Mouse (Mus musculus): Measurements from ENCODE around the gene Fads6.

Fads6 gene

DNA sequence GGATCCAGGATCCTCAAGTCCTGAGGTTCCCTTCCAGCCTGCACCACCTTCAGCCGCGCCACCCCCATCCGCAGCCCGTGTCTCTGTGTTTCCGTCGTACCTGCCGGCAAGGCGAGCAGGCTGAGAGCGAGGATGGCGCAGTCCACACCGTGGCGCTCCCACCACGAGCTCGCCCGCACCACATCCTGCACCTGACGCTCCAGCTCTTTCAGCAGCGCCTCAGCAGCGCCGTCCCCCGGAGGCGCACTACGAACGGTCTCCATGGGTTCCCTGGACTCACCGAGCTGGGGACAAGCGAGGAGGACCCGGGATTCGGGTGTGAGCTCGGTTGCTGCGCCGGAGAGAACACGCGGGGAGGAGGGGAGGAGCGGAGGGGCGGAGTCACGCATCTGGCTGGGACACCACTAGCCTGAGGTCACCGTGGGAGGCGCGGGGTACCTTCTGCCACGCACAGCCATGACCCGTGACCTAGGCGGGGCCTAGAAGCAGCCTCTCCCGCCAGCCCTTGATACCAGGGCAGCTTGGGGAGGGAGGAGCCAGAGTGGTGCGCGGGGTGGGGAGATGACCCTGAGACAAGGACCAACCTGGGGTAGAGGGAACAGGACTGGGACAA, at the start of gene Fads6:
Fads6 (minus strand) TSS at position 450 of the 613 bp plus-strand sequence.
- DNase-seq (ENCODE audit: low spot score), result no peak

- no peak for DNase-seq (ENCODE audit: low spot score)
Measured at GRCm38 (mm10) chr11:115345515-115345914, 48.1 kb upstream of the Fads6 start.

DNA sequence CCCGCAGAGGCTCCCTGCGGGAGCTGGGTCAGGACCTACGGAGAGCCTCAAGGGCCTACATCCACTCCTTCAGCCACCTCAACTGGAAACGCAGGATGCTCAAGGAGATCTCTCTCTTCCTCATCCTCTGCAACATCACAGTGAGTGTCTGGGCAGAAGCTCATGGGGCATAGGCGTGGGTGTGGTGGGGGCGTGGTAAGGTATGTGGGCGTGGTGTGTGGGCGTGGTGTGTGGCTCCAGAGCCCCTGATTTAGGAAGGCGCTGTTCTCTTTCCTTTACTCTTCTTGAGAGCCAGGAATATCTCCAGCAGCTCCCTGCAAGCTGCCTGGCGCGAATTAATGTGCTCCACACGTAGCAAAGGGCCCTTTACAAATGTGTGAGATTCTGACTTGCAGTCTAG, 47.5 kb upstream of the Fads6 start:
- DNase-seq (ENCODE audit: low spot score), result no peak

DNA sequence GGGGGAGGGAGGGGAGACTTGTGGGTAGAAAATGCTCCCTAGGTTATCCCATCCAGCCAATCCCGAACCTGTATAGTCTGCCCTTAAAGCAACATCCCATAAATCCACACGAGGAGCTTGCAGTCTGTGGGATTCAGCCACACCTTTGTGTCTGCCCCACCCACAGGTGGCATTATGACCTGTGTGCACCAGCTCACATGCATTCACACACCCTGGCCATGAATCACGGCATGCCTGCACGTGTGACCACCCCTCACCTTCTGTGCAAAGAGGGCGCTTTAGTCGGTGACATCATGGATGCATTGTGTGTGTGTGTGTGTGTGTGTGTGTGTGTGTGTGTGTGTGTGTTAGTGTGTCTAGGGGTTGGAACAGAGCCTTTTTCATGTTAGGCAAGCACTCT, 44.4 kb upstream of the Fads6 start:
- DNase-seq (ENCODE audit: low spot score), result no peak

DNA sequence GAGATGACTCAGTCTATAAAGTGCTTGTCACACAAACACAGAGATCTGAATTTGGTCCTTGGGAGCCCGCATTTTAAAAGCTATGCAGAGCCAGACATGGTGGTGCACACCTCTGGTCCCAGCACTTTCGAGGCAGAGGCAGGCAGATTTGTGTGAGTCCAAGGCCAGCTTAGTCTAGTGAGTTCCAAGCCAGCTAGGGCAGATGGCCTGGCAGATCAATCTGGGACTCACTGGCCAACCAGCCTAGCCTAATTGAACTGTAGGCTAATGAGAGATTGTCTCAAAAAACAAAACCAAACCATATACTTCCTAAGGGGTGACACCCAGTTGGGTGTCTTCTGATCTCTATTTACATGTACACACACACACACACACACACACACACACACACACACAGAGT, 43.8 kb upstream of the Fads6 start:
- DNase-seq (ENCODE audit: low spot score), result no peak

- DNase-seq (ENCODE audit: low spot score), result no peak
Measured at GRCm38 (mm10) chr11:115337826-115338225, 40.4 kb upstream of the Fads6 start.

- no peak for DNase-seq (ENCODE audit: low spot score)
Measured at GRCm38 (mm10) chr11:115337350-115337749, 39.9 kb upstream of the Fads6 start.

GRCm38 (mm10) chr11:115336115-115336514, 38.7 kb upstream of the Fads6 start:
- DNase-seq (ENCODE audit: low spot score), result no peak

- no peak for DNase-seq (ENCODE audit: low spot score)
Measured at GRCm38 (mm10) chr11:115335223-115335622, 37.8 kb upstream of the Fads6 start.

DNA sequence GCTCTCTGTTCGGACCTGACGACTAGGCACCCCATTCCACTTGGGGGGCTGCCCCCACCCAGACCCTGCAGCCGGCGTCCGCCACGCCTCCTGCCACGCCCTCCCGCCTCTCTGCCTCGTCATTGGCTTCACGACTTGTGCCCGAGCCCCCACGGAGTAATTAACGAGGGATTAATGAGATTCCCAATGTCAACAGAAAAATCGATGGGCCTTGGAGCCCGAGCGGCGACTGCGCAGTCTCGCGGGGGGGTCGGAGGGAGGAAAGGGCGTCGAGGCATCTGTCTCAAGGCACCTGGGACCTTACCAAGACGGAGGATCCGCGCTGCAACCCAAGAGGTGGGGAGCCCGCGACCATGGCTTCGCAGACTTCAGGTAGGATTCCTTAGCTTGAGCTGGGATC, 37.1 kb upstream of the Fads6 start, which contains the start of gene Otop3:
Otop3 (plus strand) TSS at position 201 of the 400 bp plus-strand sequence.
- DNase-seq (ENCODE audit: low spot score), result no peak

- DNase-seq (ENCODE audit: low spot score), result no peak
Measured at GRCm38 (mm10) chr11:115329339-115329738, 31.9 kb upstream of the Fads6 start.

GRCm38 (mm10) chr11:115326730-115327129, 29.3 kb upstream of the Fads6 start:
- no peak for DNase-seq (ENCODE audit: low spot score)

DNA sequence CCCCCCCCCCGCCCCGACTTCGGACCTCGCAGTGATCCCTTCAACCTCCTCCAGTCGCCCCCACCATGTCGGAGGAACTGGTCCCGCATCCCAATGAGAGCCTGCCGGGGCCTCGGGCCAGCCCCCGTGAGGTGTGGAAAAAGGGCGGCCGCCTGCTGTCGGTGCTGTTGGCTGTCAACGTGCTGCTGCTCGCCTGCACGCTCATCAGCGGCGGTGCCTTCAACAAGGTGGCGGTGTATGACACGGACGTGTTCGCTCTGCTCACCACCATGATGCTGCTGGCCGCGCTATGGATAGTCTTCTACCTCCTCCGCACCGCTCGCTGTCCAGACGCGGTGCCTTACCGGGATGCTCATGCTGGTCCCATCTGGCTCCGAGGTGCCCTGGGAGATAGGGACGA, 25.9 kb upstream of the Fads6 start:
- DNase-seq (ENCODE audit: low spot score), result no peak

DNA sequence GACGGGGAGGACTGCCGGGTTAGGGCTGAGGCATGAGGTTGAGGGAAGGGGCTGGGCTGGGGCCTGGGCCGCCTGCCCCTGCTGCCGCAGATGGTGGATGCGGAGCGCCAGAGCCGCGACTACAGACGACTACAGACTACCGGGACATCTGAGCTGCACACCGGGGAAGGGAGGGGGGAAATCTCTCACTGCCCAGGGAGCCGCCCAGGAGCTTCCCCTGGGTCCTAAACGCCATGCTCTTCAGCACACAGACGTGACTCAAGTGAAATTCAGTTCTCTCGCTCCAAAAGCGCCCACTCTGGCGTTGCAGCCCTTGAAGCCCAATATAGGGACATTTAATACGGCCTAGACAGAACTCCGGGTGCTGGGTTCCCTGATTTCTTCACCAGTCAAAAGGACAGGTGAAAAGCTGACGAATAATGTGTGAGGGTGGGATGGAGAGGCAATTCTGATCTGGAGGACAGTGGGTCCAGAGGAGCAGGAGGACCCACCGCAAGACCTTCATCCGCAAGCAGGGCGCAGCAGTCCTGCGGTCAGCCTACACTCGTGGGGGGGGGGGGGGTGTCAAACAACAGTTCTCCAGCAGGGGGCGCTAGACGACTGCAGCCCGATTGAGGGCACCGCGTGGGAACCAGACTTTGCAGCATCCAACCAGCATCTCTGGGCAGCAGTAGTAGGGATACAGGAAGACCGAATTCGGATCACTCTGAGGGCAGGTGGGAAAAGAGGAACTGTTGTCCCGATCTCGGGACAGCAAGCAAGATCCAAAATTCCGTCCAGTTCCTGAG, 24.6 kb upstream of the Fads6 start, which contains the start of gene Ush1g:
Ush1g (minus strand) TSS at position 136 of the 788 bp plus-strand sequence.
- DNase-seq (ENCODE audit: low spot score), result no peak

DNA sequence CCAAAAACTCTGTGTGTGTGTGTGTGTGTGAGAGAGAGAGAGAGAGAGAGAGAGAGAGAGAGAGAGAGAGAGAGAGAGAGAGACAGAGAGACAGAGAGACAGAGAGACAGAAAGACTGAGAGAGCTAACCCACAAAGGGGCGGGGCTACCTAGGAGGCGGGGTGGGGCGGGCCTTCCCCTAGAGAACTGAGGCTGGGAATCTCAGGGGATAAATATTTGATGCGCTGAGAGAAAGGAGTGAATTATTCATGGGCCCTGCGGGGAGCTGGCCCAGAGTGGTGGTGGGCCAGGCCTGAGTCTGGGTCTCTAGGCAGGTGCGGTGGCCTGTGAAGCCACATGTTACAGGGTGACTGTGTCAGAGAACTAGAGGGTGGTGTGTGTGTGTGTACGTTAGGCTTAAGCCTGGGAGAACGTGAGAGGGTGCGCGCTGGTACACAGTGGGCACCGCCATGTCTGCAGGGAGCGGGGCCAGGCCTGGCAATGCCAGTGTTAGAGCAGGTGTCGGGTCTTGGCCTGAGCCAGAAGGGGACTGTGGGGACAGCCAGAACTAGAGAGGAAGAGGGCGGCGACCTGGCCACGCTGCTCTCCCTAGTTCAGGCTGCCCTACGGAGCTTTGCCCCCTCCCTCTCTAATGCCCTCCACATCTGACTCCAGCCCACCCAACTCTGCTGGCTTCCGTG, 22.4 kb upstream of the Fads6 start:
- DNase-seq (ENCODE audit: low spot score), result no peak

- no peak for DNase-seq (ENCODE audit: low spot score)
Measured at GRCm38 (mm10) chr11:115318245-115319027, 21.0 kb upstream of the Fads6 start.

DNA sequence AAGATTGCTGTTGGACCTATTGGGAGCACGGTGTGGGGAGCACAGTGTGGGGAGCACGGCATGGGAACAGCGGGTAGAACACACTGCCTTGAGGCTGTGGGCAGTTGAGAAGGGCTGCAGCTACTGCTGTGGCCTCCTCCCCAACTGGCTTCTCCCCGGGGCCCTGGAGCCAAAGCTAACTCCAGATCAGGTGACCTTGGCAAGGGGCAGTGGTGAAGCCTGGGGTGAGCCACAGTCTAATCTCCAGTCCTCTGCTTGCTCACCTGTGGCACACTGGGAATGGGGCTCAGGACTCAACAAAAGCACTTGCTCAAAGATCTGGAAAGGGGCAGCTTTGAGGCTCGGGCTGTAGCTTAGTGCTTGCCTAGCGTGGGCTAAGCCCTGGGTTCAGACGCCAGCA, 19.7 kb upstream of the Fads6 start:
- DNase-seq (ENCODE audit: low spot score), result no peak

DNA sequence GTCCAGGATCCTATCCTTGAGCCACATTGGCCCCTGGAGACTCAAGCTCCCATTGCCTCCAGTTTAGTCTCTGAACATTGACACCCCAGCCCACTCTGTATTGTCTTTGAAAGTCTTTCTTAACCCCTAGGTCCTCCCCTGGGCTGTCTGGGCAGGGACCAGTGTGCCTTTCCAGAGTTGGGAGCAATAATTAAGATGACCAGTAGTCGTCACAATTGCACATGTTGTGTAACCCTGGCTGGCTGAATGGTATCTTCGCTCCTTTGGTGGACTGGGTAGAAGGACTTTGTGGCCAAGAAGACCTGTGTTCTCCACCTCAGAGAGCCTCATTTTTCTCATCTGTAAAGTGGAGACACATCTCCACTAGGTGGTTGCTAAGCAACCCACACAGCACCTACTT, 16.8 kb upstream of the Fads6 start:
- DNase-seq (ENCODE audit: low spot score), result no peak

DNA sequence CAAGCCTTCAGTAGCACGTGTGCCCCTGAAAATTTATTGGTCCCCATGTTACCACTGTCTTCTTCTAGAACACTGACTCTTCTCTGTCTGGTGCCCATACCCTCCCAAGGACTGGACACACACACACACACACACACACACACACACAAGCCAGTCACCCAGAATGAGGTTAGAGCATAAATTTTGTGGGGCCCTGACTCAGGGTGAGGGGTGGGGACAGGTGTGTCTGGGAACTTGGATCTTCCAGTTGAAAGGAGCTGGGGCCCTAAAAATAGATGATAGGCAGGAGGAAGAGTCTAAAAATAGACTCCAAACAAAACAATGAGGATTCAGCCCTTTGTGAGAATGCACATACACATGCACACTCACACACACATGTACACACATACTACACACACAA, 11.3 kb upstream of the Fads6 start:
- no peak for DNase-seq (ENCODE audit: low spot score)

DNA sequence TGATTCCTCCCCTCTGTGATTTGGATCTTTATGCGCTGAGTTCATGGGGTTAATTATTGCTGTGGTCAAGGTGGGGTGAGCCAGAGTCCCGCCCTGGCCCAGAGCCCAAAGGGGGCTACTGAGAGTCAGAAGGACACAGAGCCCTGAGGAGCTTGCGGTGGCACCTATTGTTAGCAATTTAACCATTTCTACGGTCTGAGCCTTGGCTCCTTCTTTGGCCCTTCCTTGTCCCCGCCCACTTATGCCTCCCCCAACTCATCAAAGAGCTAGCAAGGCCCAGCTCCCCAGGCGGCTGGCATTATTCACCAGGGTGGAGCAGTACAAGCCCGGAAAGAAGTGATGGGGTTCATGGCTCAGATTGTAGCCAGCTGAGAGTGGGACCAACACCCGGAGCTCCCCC, 9.4 kb upstream of the Fads6 start, which contains the start of gene Otop2:
Otop2 (plus strand) TSS at position 301 of the 400 bp plus-strand sequence.
- no peak for DNase-seq (ENCODE audit: low spot score)

- DNase-seq (ENCODE audit: low spot score), result no peak
Measured at GRCm38 (mm10) chr11:115303167-115303566, 5.7 kb upstream of the Fads6 start.

GRCm38 (mm10) chr11:115301351-115301750, 3.9 kb upstream of the Fads6 start:
- DNase-seq (ENCODE audit: low spot score), result no peak

All from spleen, adult 12 weeks (tissue).